Mouse (Mus musculus) embryonic facial prominence, embryonic 11.5 days (tissue): ENCODE results near the gene Tanc1. TPM values are rescaled to one million over a fixed set of nuclear protein-coding genes. Genes with fewer than 3 reads are reported as not detected.

Experiments used
- ATAC-seq: fragments of 200-750 bp; cut with Nextera tagmentation; replicated peaks from 2 replicates; pipeline ENCODE4 v1.8.0; 2017; ENCODE audit warnings: low read depth; ENCODE audit not compliant: insufficient number of reproducible peaks, low FRiP score, low TSS enrichment
- DNase-seq: peaks from one replicate; pipeline ENCODE4 v3.0.0-alpha.2; 2015; ENCODE audit warnings: low spot score
- H3K27ac ChIP-seq: fragments of 300-500 bp; sonication (generic); replicated peaks from 2 replicates; pipeline ENCODE4 v1.5.1; 2014; ENCODE audit warnings: mild to moderate bottlenecking, low read depth, low read length, control low read depth
- H3K27me3 ChIP-seq: fragments of 300-500 bp; sonication (generic); 2 replicates; pipeline ENCODE4 v1.6.1; 2014; ENCODE audit warnings: mild to moderate bottlenecking, low read length, moderate library complexity, mixed read lengths; ENCODE audit not compliant: control insufficient read depth, insufficient read depth
- H3K36me3 ChIP-seq: fragments of 300-500 bp; sonication (generic); replicated peaks from 2 replicates; pipeline ENCODE4 v1.6.1; 2014; ENCODE audit warnings: low read depth, mild to moderate bottlenecking, low read length, moderate library complexity, mixed read lengths; ENCODE audit not compliant: control insufficient read depth, insufficient read depth
- H3K4me1 ChIP-seq: fragments of 300-500 bp; sonication (generic); 2 replicates; pipeline ENCODE4 v1.6.1; 2014; ENCODE audit warnings: low read length, mixed read lengths; ENCODE audit not compliant: control insufficient read depth, insufficient read depth
- H3K4me2 ChIP-seq: fragments of 300-500 bp; sonication (generic); 2 replicates; pipeline ENCODE4 v1.6.1; 2014; ENCODE audit warnings: low read depth, mild to moderate bottlenecking, control low read depth, low read length, moderate library complexity
- H3K4me3 ChIP-seq: fragments of 300-500 bp; sonication (generic); 2 replicates; pipeline ENCODE4 v1.5.1; 2014; ENCODE audit warnings: low read depth, low read length, control low read depth
- H3K9ac ChIP-seq: fragments of 300-500 bp; sonication (generic); replicated peaks from 2 replicates; pipeline ENCODE4 v1.6.1; 2014; ENCODE audit warnings: mild to moderate bottlenecking, control low read depth, low read length
- H3K9me3 ChIP-seq: fragments of 300-500 bp; sonication (generic); replicated peaks from 2 replicates; pipeline ENCODE4 v1.6.1; 2016; ENCODE audit warnings: mild to moderate bottlenecking, low read length, inconsistent platforms, mixed read lengths; ENCODE audit not compliant: control insufficient read depth
- WGBS: fragments of 180-500 bp; shearing (Covaris S2); extraction: QIAGEN DNeasy Blood & Tissue Kit; methylation state at CpG from one replicate; pipeline ENCODE4 v1.1.7; 2014; 5-methylcytosine and 5-hydroxymethylcytosine counted together
- polyA plus RNA-seq: library from polyadenylated mRNA; unstranded; fragments of >200 nt; fragmentation: Nextera tagmentation; extraction: Ambion mirVana; gene quantifications from 2 replicates; pipeline ENCODE4 v1.2.1, GENCODE M21; 2014

The Tanc1 gene
- polyA plus RNA-seq, 1 experiment from 2014 or later, result 22.7 TPM

- DNase-seq (no peak), ATAC-seq (no peak)
- Histone ChIP-seq H3K9me3 (no peaks in the 10 kb centered on the region), H3K9ac (no peak overlapping the region), H3K27me3 (no peaks in the 10 kb centered on the region), H3K36me3 (peaks cover 7% of the 10 kb centered on the region), H3K27ac (no peak overlapping the region), H3K4me1 (no peaks in the 10 kb centered on the region), H3K4me2 (no peak overlapping the region), H3K4me3 (no peak overlapping the region)
- 83% methylated on average over 8 of the region's 8 CpGs for WGBS
Observed at GRCm38 (mm10) chr2:59802722-59803387, 191.0 kb downstream of the Tanc1 start.

DNA sequence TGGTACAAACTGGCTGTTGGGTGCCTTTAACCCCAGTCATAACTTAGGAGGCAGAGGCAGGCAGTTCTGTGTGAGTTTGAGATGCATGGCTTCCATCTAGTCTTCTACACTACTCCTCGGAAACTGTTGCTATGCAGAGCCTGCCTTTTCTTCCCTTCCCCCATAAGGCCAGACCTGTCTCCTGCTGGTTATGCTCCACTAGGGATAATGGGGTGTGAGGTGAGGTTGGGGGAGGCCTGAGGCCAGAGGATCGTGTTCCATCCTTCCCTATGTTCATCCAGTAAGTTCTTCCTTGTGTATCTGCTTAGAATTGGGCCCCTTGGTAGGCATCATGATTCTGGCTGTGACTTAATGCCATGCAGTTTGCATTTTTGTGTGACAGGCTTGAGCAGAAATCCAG is 193.8 kb downstream of the Tanc1 start:
- Histone ChIP-seq H3K9me3 (no peaks in the 10 kb centered on the region), H3K36me3 (no peaks in the 10 kb centered on the region; the same call in 1 of the 2 replicates), H3K4me3 (no peak overlapping the region), H3K4me2 (no peak overlapping the region), H3K27me3 (no peaks in the 10 kb centered on the region), H3K9ac (no peak overlapping the region), H3K4me1 (no peaks in the 10 kb centered on the region), H3K27ac (no peak overlapping the region)
- ATAC-seq (no peak), DNase-seq (no peak)
- WGBS, result 45% methylated on average over 2 of the region's 2 CpGs

DNA sequence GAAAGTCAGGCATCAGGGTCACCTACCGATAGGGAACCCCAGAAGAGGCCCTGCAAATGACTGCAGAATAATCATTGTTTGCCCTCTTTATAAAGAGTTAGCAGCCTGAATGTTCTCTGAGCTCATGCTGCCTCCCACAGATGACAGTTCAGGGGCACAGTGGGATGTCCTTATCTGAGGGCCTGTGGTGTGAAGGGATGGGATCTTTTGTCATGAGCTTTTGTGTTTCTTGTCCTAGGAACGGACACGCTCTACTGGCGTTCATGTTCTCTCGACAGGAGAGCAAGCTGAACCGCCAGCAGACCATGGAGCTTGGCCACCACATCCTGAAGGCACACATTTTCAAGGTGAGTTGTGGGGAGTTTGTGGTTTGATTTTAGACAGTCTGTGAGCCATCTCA is 194.2 kb downstream of the Tanc1 start:
- Histone ChIP-seq H3K36me3 (no peaks in the 10 kb centered on the region; the same call in 1 of the 2 replicates), H3K27me3 (no peaks in the 10 kb centered on the region), H3K4me3 (no peak overlapping the region), H3K4me1 (no peaks in the 10 kb centered on the region), H3K9me3 (no peaks in the 10 kb centered on the region), H3K9ac (no peak overlapping the region), H3K4me2 (no peak overlapping the region), H3K27ac (no peak overlapping the region)
- DNase-seq (no peak), ATAC-seq (no peak)
- WGBS, result 52% methylated on average over 6 of the region's 6 CpGs

GRCm38 (mm10) chr2:59808608-59809007 is 196.8 kb downstream of the Tanc1 start:
- ATAC-seq (no peak), DNase-seq (no peak)
- H3K36me3 ChIP-seq, result no peaks in the 10 kb centered on the region; the same call in 1 of the 2 replicates
- H3K4me1 ChIP-seq, result no peaks in the 10 kb centered on the region
- no peak overlapping the region for H3K4me3 ChIP-seq
- no peaks in the 10 kb centered on the region for H3K9me3 ChIP-seq
- no peak overlapping the region for H3K9ac ChIP-seq
- H3K4me2 ChIP-seq, result no peak overlapping the region
- H3K27ac ChIP-seq, result no peak overlapping the region
- 89% methylated on average over 4 of the region's 4 CpGs for WGBS
- no peaks in the 10 kb centered on the region for H3K27me3 ChIP-seq

- ATAC-seq, result no peak
- 84% methylated on average over 7 of the region's 7 CpGs for WGBS
- DNase-seq, result no peak
- Histone ChIP-seq H3K36me3 (no peaks in the 10 kb centered on the region; the same call in 1 of the 2 replicates), H3K4me3 (no peak overlapping the region), H3K4me1 (no peaks in the 10 kb centered on the region), H3K9ac (no peak overlapping the region), H3K27ac (no peak overlapping the region), H3K9me3 (no peaks in the 10 kb centered on the region), H3K4me2 (no peak overlapping the region), H3K27me3 (no peaks in the 10 kb centered on the region)
Observed at GRCm38 (mm10) chr2:59810039-59810438, 198.2 kb downstream of the Tanc1 start.

- no peaks in the 10 kb centered on the region for H3K9me3 ChIP-seq
- DNase-seq (no peak), ATAC-seq (no peak)
- H3K27ac ChIP-seq, result no peak overlapping the region
- H3K9ac ChIP-seq, result no peak overlapping the region
- H3K36me3 ChIP-seq, result no peaks in the 10 kb centered on the region; the same call in 1 of the 2 replicates
- no peak overlapping the region for H3K4me3 ChIP-seq
- WGBS, result 77% methylated on average over 1 of the region's 1 CpGs
- no peak overlapping the region for H3K4me2 ChIP-seq
- no peaks in the 10 kb centered on the region for H3K4me1 ChIP-seq
- no peaks in the 10 kb centered on the region for H3K27me3 ChIP-seq
Observed at GRCm38 (mm10) chr2:59811247-59811646, 199.4 kb downstream of the Tanc1 start.

DNA sequence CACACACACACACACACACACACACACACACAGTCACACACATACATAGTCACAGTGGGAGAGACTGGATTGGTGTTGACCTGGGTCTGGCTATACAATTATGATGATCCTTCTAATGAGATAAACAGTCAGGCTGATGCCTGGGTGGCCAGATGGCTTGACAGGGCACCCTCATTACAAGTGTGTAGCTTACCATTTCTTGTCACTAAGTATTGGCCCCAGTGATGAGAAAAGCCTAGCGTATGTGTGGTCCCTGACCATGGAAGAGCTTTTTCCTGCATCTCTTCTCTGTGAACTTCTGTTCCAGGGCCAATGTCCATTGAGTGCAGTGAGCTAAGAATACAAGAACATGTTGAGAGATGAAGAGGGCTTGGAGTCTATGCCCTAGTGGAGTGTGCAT is 200.8 kb downstream of the Tanc1 start:
- 0 out of 2 replicates have a peak, but pooled peaks have one; percentile 29 for ATAC-seq
- WGBS, result 97% methylated on average over 1 of the region's 1 CpGs
- H3K4me3 ChIP-seq, result no peak overlapping the region

DNA sequence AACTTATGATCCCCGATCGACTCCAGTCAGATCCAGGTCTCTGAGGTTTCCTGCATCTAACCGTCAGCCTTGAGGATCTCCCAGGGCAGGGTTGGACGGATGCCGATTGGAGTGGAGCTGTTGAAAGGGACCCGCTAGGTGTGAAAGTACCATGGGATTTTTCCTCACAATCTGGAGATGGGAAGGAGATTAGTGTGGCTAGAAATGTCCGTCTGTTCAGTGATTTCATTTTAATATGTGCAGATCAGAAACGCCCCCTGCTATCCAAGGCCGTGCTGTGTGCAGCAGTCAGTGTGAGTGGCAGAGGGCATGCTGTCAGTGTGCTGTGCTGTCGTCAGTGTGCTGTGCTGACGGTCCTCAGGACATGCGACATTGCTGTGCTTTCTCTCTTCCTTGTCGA is 201.6 kb downstream of the Tanc1 start:
- H3K9ac ChIP-seq, result no peak overlapping the region
- H3K9me3 ChIP-seq, result no peaks in the 10 kb centered on the region
- WGBS, result 90% methylated on average over 13 of the region's 13 CpGs
- H3K27me3 ChIP-seq, result no peaks in the 10 kb centered on the region
- H3K4me3 ChIP-seq, result no peak overlapping the region
- ATAC-seq (no peak), DNase-seq (no peak)
- no peaks in the 10 kb centered on the region for H3K4me1 ChIP-seq
- H3K36me3 ChIP-seq, result no peaks in the 10 kb centered on the region
- H3K4me2 ChIP-seq, result no peak overlapping the region
- H3K27ac ChIP-seq, result no peak overlapping the region

More for the DNA sequence above, 200.8 kb downstream of the Tanc1 start:
- no peaks in the 10 kb centered on the region for H3K4me1 ChIP-seq
- no peaks in the 10 kb centered on the region for H3K9me3 ChIP-seq
- no peak overlapping the region for H3K4me2 ChIP-seq
- no peak for DNase-seq
- no peak overlapping the region for H3K9ac ChIP-seq
- no peaks in the 10 kb centered on the region; the same call in 1 of the 2 replicates for H3K36me3 ChIP-seq
- H3K27me3 ChIP-seq, result no peaks in the 10 kb centered on the region
- H3K27ac ChIP-seq, result no peak overlapping the region
